Mouse (Mus musculus): ENCODE measurements around the gene Nqo2.
A peak's percentile ranks its signal among the peaks of the same experiment; 100 is the strongest.

Nqo2 gene

GRCm38 (mm10) chr13:34002058-34003006 lies 37.8 kb downstream of the Nqo2 start, which contains the start of the genes Ripk1 and Serpinb6a:
TSS of gene Ripk1 (plus strand) at chr13:34002363.
TSS of gene Serpinb6a (minus strand) at chr13:34002794.
- DNase-seq = peak; percentile 84 to 94

GRCm38 (mm10) chr13:34003058-34003457 lies 38.6 kb downstream of the Nqo2 start:
- DNase-seq = no peak

- DNase-seq = no peak
These were observed 42.7 kb downstream of the Nqo2 start for GRCm38 (mm10) chr13:34007234-34007633.

GRCm38 (mm10) chr13:34016927-34017569 lies 52.6 kb downstream of the Nqo2 start:
- DNase-seq = no peak

GRCm38 (mm10) chr13:34018521-34018920 lies 54.0 kb downstream of the Nqo2 start:
- no peak for DNase-seq

- no peak for DNase-seq
These were observed 57.5 kb downstream of the Nqo2 start for GRCm38 (mm10) chr13:34021998-34022397.

- no peak for DNase-seq
These were observed 67.6 kb downstream of the Nqo2 start for GRCm38 (mm10) chr13:34032041-34032440.

- no peak for DNase-seq
These were observed 70.9 kb downstream of the Nqo2 start for GRCm38 (mm10) chr13:34035424-34035823.

- DNase-seq = no peak
These were observed 72.2 kb downstream of the Nqo2 start for GRCm38 (mm10) chr13:34036726-34037125.

- DNase-seq = peak; percentile 76 to 83
These were observed 72.9 kb downstream of the Nqo2 start, which contains the start of gene Bphl for GRCm38 (mm10) chr13:34037172-34038055. TSS of gene Bphl (plus strand) at chr13:34037597.

- DNase-seq = no peak
These were observed 73.6 kb downstream of the Nqo2 start for GRCm38 (mm10) chr13:34038056-34038432.
